In the genomic region with DNA sequence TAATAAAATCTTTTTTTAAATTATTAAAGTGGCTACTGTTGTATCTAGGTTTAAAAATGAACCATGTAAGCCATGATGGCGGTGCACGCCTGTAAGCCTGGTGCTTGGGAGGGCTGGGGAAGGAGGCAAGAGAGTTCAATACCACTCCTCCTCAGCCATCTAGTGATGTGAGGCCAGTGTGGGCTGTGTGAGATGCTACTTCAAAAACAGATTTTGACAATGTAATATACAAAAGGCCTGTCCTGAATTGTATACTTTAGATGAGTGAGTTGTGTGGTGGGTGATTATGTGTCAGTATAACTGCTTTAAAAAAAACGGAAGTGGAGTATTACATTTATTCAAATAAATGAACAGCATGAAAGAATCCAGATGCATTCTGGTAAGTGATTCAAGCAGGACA, we compare ENCODE assay signal across 30 mouse cellular contexts. TPM values are rescaled to one million over a fixed set of nuclear protein-coding genes. Genes with fewer than 3 reads are reported as not detected.
"Had no signal": no experiment of that assay in that cellular context is flagged by ENCODE, and none has a peak within 500 bp of the region (broad histone marks: within the 10 kb centered on the region; RNA-seq: fewer than 3 reads in every experiment).

No protein-coding gene starts in this region.

- H3K4me2 ChIP-seq: heart, embryonic 11.5 days; heart, embryonic 13.5 days; heart, embryonic 15.5 days; hindbrain, embryonic 15.5 days; kidney, embryonic 15.5 days; limb, embryonic 13.5 days; limb, embryonic 15.5 days had no signal

- H3K4me3 ChIP-seq: heart, adult 2 months; heart, embryonic 13.5 days; heart, embryonic 15.5 days; hindbrain, embryonic 15.5 days; kidney, embryonic 15.5 days; limb, embryonic 13.5 days; limb, embryonic 15.5 days had no signal

- H3K4me1 ChIP-seq: heart, embryonic 13.5 days; heart, embryonic 15.5 days had no signal

- H3K27ac ChIP-seq: heart, adult 2 months; heart, embryonic 13.5 days; heart, embryonic 15.5 days; hindbrain, embryonic 15.5 days; hindbrain, postnatal 0 days; kidney, embryonic 15.5 days; kidney, postnatal 0 days; limb, embryonic 13.5 days; limb, embryonic 15.5 days had no signal

- DNase-seq: gastrocnemius, postnatal 14 days; gastrocnemius, postnatal 36 days; heart, adult 2 months; heart, postnatal 14 days; heart, postnatal 36 days; kidney, adult 11 months; kidney, adult 2 months; kidney, adult 9 months; kidney, postnatal 14 days; kidney, postnatal 36 days; layer of hippocampus, adult 9-11 months; layer of hippocampus, postnatal 36 days; left cerebral cortex, postnatal 4 days had no signal

- ATAC-seq: hindbrain, postnatal 0 days; intestine, embryonic 16.5 days had no signal

- H3K9me3 ChIP-seq: heart, embryonic 13.5 days; heart, embryonic 15.5 days; hindbrain, embryonic 15.5 days; kidney, embryonic 15.5 days; limb, embryonic 13.5 days; limb, embryonic 15.5 days had no signal

- H3K9ac ChIP-seq: heart, embryonic 13.5 days; heart, embryonic 15.5 days; hindbrain, embryonic 15.5 days; kidney, embryonic 15.5 days; limb, embryonic 13.5 days; limb, embryonic 15.5 days had no signal

- H3K27me3 ChIP-seq: heart, embryonic 13.5 days; heart, embryonic 15.5 days; hindbrain, embryonic 15.5 days; kidney, embryonic 15.5 days; limb, embryonic 13.5 days; limb, embryonic 15.5 days had no signal

- H3K36me3 ChIP-seq: heart, embryonic 13.5 days; heart, embryonic 15.5 days; hindbrain, embryonic 15.5 days; kidney, embryonic 15.5 days; limb, embryonic 13.5 days; limb, embryonic 15.5 days had no signal

RNA-seq across cellular contexts. Expression of a gene that starts 23.5 kb away (rescaled TPM):
- polyA plus RNA-seq: gonadal fat pad, adult 2 months; heart, adult 2 months; heart, embryonic 11.5 days; heart, embryonic 13.5 days; heart, embryonic 15.5 days; heart, postnatal 0 days; hindbrain, embryonic 11.5 days; hindbrain, embryonic 15.5 days; hindbrain, postnatal 0 days; intestine, embryonic 14.5 days; intestine, embryonic 16.5 days; kidney, adult 2 months; kidney, embryonic 15.5 days; kidney, postnatal 0 days; large intestine, adult 2 months; limb, embryonic 11.5 days; limb, embryonic 13.5 days; limb, embryonic 15.5 days; liver, adult 2 months had no signal

RNA-seq across cellular contexts. Expression of a gene that starts 56.7 kb away (rescaled TPM):
- polyA plus RNA-seq: heart, adult 2 months; heart, embryonic 11.5 days; heart, embryonic 13.5 days; heart, embryonic 15.5 days; heart, postnatal 0 days; hindbrain, embryonic 11.5 days; hindbrain, embryonic 15.5 days; hindbrain, postnatal 0 days; intestine, embryonic 14.5 days; intestine, embryonic 16.5 days; kidney, adult 2 months; kidney, embryonic 15.5 days; kidney, postnatal 0 days; large intestine, adult 2 months; limb, embryonic 11.5 days; limb, embryonic 13.5 days; limb, embryonic 15.5 days; liver, adult 2 months had no signal
